Mouse (Mus musculus) NIH3T3 (cell line): ENCODE results near the gene Aip.

Experiments used
- DNase-seq: peaks from one replicate; pipeline ENCODE4 v3.0.0-alpha.2; 2012; ENCODE audit warnings: low read depth

The Aip gene

GRCm38 (mm10) chr19:4113186-4113805 lies 12.4 kb downstream of the Aip start:
- peak; percentile 99 for DNase-seq

- no peak for DNase-seq
Observed at GRCm38 (mm10) chr19:4112063-4112960, 13.3 kb downstream of the Aip start.

GRCm38 (mm10) chr19:4108535-4108934 lies 17.1 kb downstream of the Aip start:
- DNase-seq = no peak

- DNase-seq = no peak
Observed at GRCm38 (mm10) chr19:4106654-4107053, 19.0 kb downstream of the Aip start.

GRCm38 (mm10) chr19:4104675-4105194 lies 20.9 kb downstream of the Aip start:
- DNase-seq = no peak

- DNase-seq = no peak
Observed at GRCm38 (mm10) chr19:4103792-4104191, 21.9 kb downstream of the Aip start.

- no peak for DNase-seq
Observed at GRCm38 (mm10) chr19:4103294-4103693, 22.4 kb downstream of the Aip start.

GRCm38 (mm10) chr19:4102626-4103025 lies 23.0 kb downstream of the Aip start:
- no peak for DNase-seq

GRCm38 (mm10) chr19:4102049-4102448 lies 23.6 kb downstream of the Aip start:
- DNase-seq = no peak

GRCm38 (mm10) chr19:4101466-4101865 lies 24.2 kb downstream of the Aip start:
- no peak for DNase-seq

GRCm38 (mm10) chr19:4100718-4101261 lies 24.9 kb downstream of the Aip start:
- DNase-seq = no peak

GRCm38 (mm10) chr19:4099837-4100717 lies 25.6 kb downstream of the Aip start, which contains the start of gene Pitpnm1:
TSS of gene Pitpnm1 (plus strand) at chr19:4099998.
- peak; percentile 89 for DNase-seq

- peak; percentile 99 for DNase-seq
Observed at GRCm38 (mm10) chr19:4099056-4099455, 26.6 kb downstream of the Aip start.

GRCm38 (mm10) chr19:4098426-4098825 lies 27.2 kb downstream of the Aip start:
- DNase-seq = no peak

GRCm38 (mm10) chr19:4097441-4097825 lies 28.2 kb downstream of the Aip start:
- DNase-seq = peak; percentile 94

GRCm38 (mm10) chr19:4096642-4097440 lies 28.8 kb downstream of the Aip start, which contains the start of gene Cdk2ap2:
TSS of gene Cdk2ap2 (plus strand) at chr19:4097182.
- DNase-seq = peak; percentile 100

GRCm38 (mm10) chr19:4095802-4096201 lies 29.9 kb downstream of the Aip start:
- no peak for DNase-seq

GRCm38 (mm10) chr19:4094774-4095303 lies 30.8 kb downstream of the Aip start:
- peak; percentile 51 for DNase-seq

- peak; percentile 38 for DNase-seq
Observed at GRCm38 (mm10) chr19:4094348-4094747, 31.3 kb downstream of the Aip start.

- DNase-seq = no peak
Observed at GRCm38 (mm10) chr19:4093772-4094171, 31.9 kb downstream of the Aip start.

GRCm38 (mm10) chr19:4092750-4093149 lies 32.9 kb downstream of the Aip start:
- DNase-seq = no peak
